Mouse (Mus musculus): ENCODE data around the gene Vmn1r28.
"Not testable (repeated sequence)": the region's sequence is repeated elsewhere in the genome, so short reads cannot be mapped to it uniquely, and the experiment has no call there.

Vmn1r28 gene

GRCm38 (mm10) chr6:58261737-58262136, at the start of gene Vmn1r28:
Vmn1r28 (plus strand) TSS chr6:58262037.
- DNase-seq (ENCODE audit: inconsistent age in 2 of 2, low spot score in 1 of 2): no peak

- DNase-seq (ENCODE audit: inconsistent age in 2 of 2, low spot score in 1 of 2): peak in 1 of 2 experiments; percentile 37
Observed at GRCm38 (mm10) chr6:58216119-58216518, 45.7 kb upstream of the Vmn1r28 start.

- no peak for DNase-seq (ENCODE audit: inconsistent age in 2 of 2, low spot score in 1 of 2)
Observed at GRCm38 (mm10) chr6:58218721-58219120, 43.1 kb upstream of the Vmn1r28 start, which contains the start of gene Vmn1r27. Vmn1r27 (minus strand) TSS chr6:58218821.

GRCm38 (mm10) chr6:58279661-58280060, 17.8 kb downstream of the Vmn1r28 start:
- DNase-seq (ENCODE audit: inconsistent age in 2 of 2, low spot score in 1 of 2): not testable (repeated sequence)

- no peak for DNase-seq (ENCODE audit: inconsistent age in 2 of 2, low spot score in 1 of 2)
Observed at GRCm38 (mm10) chr6:58292201-58292600, 30.4 kb downstream of the Vmn1r28 start.

GRCm38 (mm10) chr6:58298511-58298910, 36.7 kb downstream of the Vmn1r28 start:
- DNase-seq (ENCODE audit: inconsistent age in 2 of 2, low spot score in 1 of 2): not testable (repeated sequence)

- no peak for DNase-seq (ENCODE audit: inconsistent age in 2 of 2, low spot score in 1 of 2)
Observed at GRCm38 (mm10) chr6:58301249-58301648, 39.4 kb downstream of the Vmn1r28 start, which contains the start of gene Vmn1r29. Vmn1r29 (plus strand) TSS chr6:58301549.
